Mouse (Mus musculus): ENCODE measurements at regions not wholly inside any gene's neighbourhood (a gene's known extent, or its start where the extent isn't known, plus 50 kb on each side); places are given as distances from the start of the nearest gene placed in this dataset.

DNA sequence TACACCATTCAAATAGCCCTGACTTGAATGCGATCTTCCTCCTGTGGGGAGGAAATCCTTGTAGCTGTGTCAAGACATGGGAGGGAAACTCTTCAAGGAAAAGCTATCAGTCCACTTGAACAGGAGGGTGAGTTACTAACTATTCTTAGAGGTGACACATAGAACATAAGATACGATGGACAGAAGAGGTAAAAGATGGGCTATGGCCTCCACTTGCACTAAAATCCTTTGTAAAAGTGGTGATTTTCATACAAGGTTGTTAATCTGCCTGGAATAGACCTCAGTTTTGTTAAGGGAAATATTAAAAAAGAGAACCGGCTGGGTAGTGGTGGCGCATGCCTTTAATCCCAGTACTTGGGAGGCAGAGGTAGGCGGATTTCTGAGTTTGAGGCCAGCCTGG lies 102.1 kb upstream of the Cpm start:
- H3K36me3 ChIP-seq: no peaks in the 10 kb centered on the region

GRCm38 (mm10) chr10:117526834-117527188 lies 102.5 kb upstream of the Cpm start:
- H3K9ac ChIP-seq: no peak overlapping the region
- no peak for ATAC-seq (ENCODE audit: insufficient number of reproducible peaks, low FRiP score, low TSS enrichment, low read depth)
- H3K4me3 ChIP-seq (replicated peaks): no peak overlapping the region
- no peaks in the 10 kb centered on the region for H3K9me3 ChIP-seq (replicated peaks)
- H3K27ac ChIP-seq (replicated peaks): no peak overlapping the region
- H3K4me1 ChIP-seq: peaks cover 5% of the 10 kb centered on the region; the same call in 1 of the 2 replicates
- H3K4me2 ChIP-seq (replicated peaks): no peak overlapping the region
- H3K27me3 ChIP-seq: no peaks in the 10 kb centered on the region
- no peaks in the 10 kb centered on the region for H3K36me3 ChIP-seq
- WGBS: 77% methylated on average over 3 of the region's 3 CpGs

More for the DNA sequence above, 102.1 kb upstream of the Cpm start:
- H3K4me1 ChIP-seq: peaks cover 8% of the 10 kb centered on the region; the same call in 1 of the 2 replicates
- 91% methylated on average over 5 of the region's 5 CpGs for WGBS
- no peak for ATAC-seq (ENCODE audit: insufficient number of reproducible peaks, low FRiP score, low TSS enrichment, low read depth)
- no peak overlapping the region for H3K4me3 ChIP-seq (replicated peaks)
- H3K27me3 ChIP-seq: no peaks in the 10 kb centered on the region
- no peak overlapping the region for H3K9ac ChIP-seq
- H3K27ac ChIP-seq (replicated peaks): no peak overlapping the region
- H3K9me3 ChIP-seq (replicated peaks): no peaks in the 10 kb centered on the region
- no peak overlapping the region for H3K4me2 ChIP-seq (replicated peaks)

- Histone ChIP-seq H3K36me3 (no peaks in the 10 kb centered on the region), H3K4me1 (peaks cover 2% of the 10 kb centered on the region; the same call in 1 of the 2 replicates), H3K27me3 (no peaks in the 10 kb centered on the region), H3K4me3 (replicated peaks) (no peak overlapping the region), H3K9me3 (replicated peaks) (no peaks in the 10 kb centered on the region), H3K4me2 (replicated peaks) (no peak overlapping the region), H3K27ac (replicated peaks) (no peak overlapping the region), H3K9ac (no peak overlapping the region)
- no peak for ATAC-seq (ENCODE audit: insufficient number of reproducible peaks, low FRiP score, low TSS enrichment, low read depth)
- 70% methylated on average over 16 of the region's 16 CpGs for WGBS
These were observed 103.1 kb upstream of the Cpm start for GRCm38 (mm10) chr10:117526008-117526833.

GRCm38 (mm10) chr10:117525608-117526007 lies 103.7 kb upstream of the Cpm start:
- no peak overlapping the region for H3K9ac ChIP-seq
- WGBS: 38% methylated on average over 3 of the region's 3 CpGs

GRCm38 (mm10) chr10:117524926-117525565 lies 104.3 kb upstream of the Cpm start:
- Histone ChIP-seq H3K27ac (replicated peaks) (no peak overlapping the region), H3K4me2 (replicated peaks) (no peak overlapping the region), H3K9ac (no peak overlapping the region), H3K4me1 (peaks cover 2% of the 10 kb centered on the region; the same call in 1 of the 2 replicates), H3K9me3 (replicated peaks) (no peaks in the 10 kb centered on the region), H3K27me3 (no peaks in the 10 kb centered on the region), H3K36me3 (no peaks in the 10 kb centered on the region), H3K4me3 (replicated peaks) (no peak overlapping the region)
- ATAC-seq (ENCODE audit: insufficient number of reproducible peaks, low FRiP score, low TSS enrichment, low read depth): no peak
- WGBS: 69% methylated on average over 8 of the region's 8 CpGs

More at GRCm38 (mm10) chr10:117525608-117526007, 103.7 kb upstream of the Cpm start:
- Histone ChIP-seq H3K4me1 (peaks cover 2% of the 10 kb centered on the region; the same call in 1 of the 2 replicates), H3K27ac (replicated peaks) (no peak overlapping the region), H3K36me3 (no peaks in the 10 kb centered on the region), H3K27me3 (no peaks in the 10 kb centered on the region), H3K9me3 (replicated peaks) (no peaks in the 10 kb centered on the region), H3K4me2 (replicated peaks) (no peak overlapping the region), H3K4me3 (replicated peaks) (no peak overlapping the region)
- no peak for ATAC-seq (ENCODE audit: insufficient number of reproducible peaks, low FRiP score, low TSS enrichment, low read depth)

DNA sequence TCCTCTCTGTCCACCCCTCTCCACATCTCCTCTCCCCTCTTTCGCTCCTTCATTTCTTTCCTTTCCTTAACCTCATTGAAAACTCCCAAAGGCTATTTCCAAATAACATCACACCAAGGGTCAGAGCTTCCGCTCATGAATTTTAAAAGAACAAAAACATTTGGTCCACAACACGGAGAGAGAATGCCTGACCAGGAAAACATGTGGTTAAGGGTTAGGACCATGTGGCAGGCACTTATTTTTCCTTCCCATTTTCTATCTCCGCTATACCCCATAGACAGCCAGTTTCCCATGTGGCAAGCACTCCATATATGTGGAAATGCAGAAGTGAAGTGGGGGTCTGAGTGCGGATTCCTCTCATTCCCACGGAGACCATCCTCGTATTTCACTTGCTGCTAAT lies 105.2 kb upstream of the Cpm start:
- WGBS: 75% methylated on average over 7 of the region's 7 CpGs

DNA sequence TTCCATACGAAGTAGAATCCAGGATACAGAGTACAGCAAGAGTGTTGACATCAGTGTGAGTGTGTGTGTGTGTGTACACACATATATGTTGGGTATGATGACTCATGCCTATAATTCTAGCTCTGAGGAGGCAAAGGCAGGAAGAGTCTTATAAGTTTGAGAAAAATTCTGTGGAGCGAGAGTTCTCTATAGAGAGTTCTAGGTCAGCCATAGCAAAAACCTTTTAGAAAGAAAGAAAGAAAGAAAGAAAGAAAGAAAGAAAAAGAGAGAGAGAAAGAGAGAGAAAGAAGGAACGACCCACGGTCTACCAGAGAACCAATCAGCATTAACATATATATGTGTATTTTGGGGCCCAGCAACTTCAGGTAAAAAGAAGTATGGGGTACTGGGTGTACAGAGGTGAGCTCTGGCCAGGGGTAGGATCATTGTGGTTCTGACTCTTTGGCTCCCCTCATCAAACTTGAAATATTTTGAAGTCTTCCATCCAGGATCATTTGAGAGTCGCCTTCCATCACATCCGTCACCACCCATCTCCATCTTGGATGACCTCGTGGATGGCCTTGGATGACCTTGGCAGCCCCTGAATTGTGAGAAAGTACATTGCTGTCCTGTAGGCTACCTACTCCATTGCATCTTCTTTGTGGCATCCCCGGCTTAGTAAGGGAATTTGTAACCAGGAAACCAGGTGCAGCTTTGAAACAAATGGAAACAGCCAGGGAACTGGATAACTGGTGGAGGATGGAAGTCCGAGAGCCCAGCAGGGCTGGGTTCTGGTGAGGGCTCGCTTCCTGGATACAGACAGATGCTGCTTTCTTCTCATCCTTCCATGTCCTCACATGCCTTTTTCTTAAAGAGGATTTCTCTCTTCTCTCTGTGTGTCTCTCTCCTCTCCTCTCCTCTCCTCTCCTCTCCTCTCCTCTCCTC lies 106.1 kb upstream of the Cpm start:
- no peak for ATAC-seq (ENCODE audit: insufficient number of reproducible peaks, low FRiP score, low TSS enrichment, low read depth)
- no peaks in the 10 kb centered on the region for H3K9me3 ChIP-seq (replicated peaks)
- 82% methylated on average over 10 of the region's 10 CpGs for WGBS

More for the DNA sequence above, 105.2 kb upstream of the Cpm start:
- no peaks in the 10 kb centered on the region for H3K27me3 ChIP-seq
- H3K36me3 ChIP-seq: no peaks in the 10 kb centered on the region
- no peak overlapping the region for H3K4me2 ChIP-seq (replicated peaks)
- H3K9ac ChIP-seq: no peak overlapping the region
- no peak overlapping the region for H3K4me3 ChIP-seq (replicated peaks)
- no peak overlapping the region for H3K27ac ChIP-seq (replicated peaks)
- H3K4me1 ChIP-seq: no peaks in the 10 kb centered on the region; the same call in 1 of the 2 replicates
- no peaks in the 10 kb centered on the region for H3K9me3 ChIP-seq (replicated peaks)
- no peak for ATAC-seq (ENCODE audit: insufficient number of reproducible peaks, low FRiP score, low TSS enrichment, low read depth)

GRCm38 (mm10) chr10:117522373-117522772 lies 106.9 kb upstream of the Cpm start:
- Histone ChIP-seq H3K4me2 (replicated peaks) (no peak overlapping the region), H3K27ac (replicated peaks) (no peak overlapping the region), H3K27me3 (no peaks in the 10 kb centered on the region), H3K36me3 (no peaks in the 10 kb centered on the region), H3K9ac (no peak overlapping the region), H3K4me1 (peaks cover 5% of the 10 kb centered on the region), H3K4me3 (replicated peaks) (no peak overlapping the region), H3K9me3 (replicated peaks) (no peaks in the 10 kb centered on the region)
- 79% methylated on average over 3 of the region's 3 CpGs for WGBS
- ATAC-seq (ENCODE audit: insufficient number of reproducible peaks, low FRiP score, low TSS enrichment, low read depth): no peak

More for the DNA sequence above, 106.1 kb upstream of the Cpm start:
- Histone ChIP-seq H3K36me3 (no peaks in the 10 kb centered on the region), H3K9ac (no peak overlapping the region), H3K4me3 (replicated peaks) (no peak overlapping the region), H3K4me2 (replicated peaks) (no peak overlapping the region), H3K27ac (replicated peaks) (no peak overlapping the region), H3K27me3 (no peaks in the 10 kb centered on the region), H3K4me1 (no peaks in the 10 kb centered on the region)

GRCm38 (mm10) chr10:117521315-117522270 lies 107.7 kb upstream of the Cpm start:
- H3K9me3 ChIP-seq (replicated peaks): no peaks in the 10 kb centered on the region
- ATAC-seq (ENCODE audit: insufficient number of reproducible peaks, low FRiP score, low TSS enrichment, low read depth): no peak
- no peak overlapping the region for H3K4me3 ChIP-seq (replicated peaks)
- no peaks in the 10 kb centered on the region for H3K27me3 ChIP-seq
- WGBS: 58% methylated on average over 23 of the region's 23 CpGs
- H3K4me2 ChIP-seq (replicated peaks): no peak overlapping the region
- H3K9ac ChIP-seq: no peak overlapping the region
- H3K4me1 ChIP-seq: peaks cover 9% of the 10 kb centered on the region
- no peaks in the 10 kb centered on the region for H3K36me3 ChIP-seq
- no peak overlapping the region for H3K27ac ChIP-seq (replicated peaks)

GRCm38 (mm10) chr10:117520536-117521314 lies 108.6 kb upstream of the Cpm start:
- no peaks in the 10 kb centered on the region for H3K27me3 ChIP-seq
- no peak overlapping the region for H3K4me3 ChIP-seq (replicated peaks)
- no peak overlapping the region for H3K9ac ChIP-seq
- ATAC-seq (ENCODE audit: insufficient number of reproducible peaks, low FRiP score, low TSS enrichment, low read depth): no peak
- no peak overlapping the region for H3K4me2 ChIP-seq (replicated peaks)
- 82% methylated on average over 8 of the region's 8 CpGs for WGBS
- peaks cover 9% of the 10 kb centered on the region for H3K4me1 ChIP-seq
- no peak overlapping the region for H3K27ac ChIP-seq (replicated peaks)
- H3K36me3 ChIP-seq: no peaks in the 10 kb centered on the region
- no peaks in the 10 kb centered on the region for H3K9me3 ChIP-seq (replicated peaks)
